Mouse (Mus musculus): ENCODE results near the gene Gpsm3. TPM values are rescaled to one million over a fixed set of nuclear protein-coding genes. Genes with fewer than 3 reads are reported as not detected.
A peak's percentile ranks its signal among the peaks of the same experiment; 100 is the strongest.

Gpsm3 gene
- total RNA-seq, 2 experiments from 2014 or later: 8.1 to 11.9 TPM

DNA sequence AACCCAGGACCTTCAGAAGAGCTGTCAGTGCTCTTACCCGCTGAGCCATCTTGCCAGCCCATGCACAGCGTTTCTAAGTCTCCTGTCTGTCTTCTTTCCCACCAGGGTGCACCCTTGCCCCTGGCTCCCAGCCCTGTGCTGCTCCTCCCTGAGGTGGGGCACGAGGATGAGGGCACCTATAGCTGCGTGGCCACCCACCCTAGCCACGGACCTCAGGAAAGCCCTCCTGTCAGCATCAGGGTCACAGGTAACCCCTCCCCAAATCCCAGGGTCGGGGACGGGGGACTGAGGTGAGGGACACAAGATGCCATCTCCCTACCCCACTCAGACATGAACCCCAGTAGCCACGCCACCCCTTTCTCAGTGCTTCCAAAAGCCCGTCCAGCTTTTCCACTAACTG, 10.3 kb downstream of the Gpsm3 start:
- no peak for DNase-seq (ENCODE audit: low spot score in 2 of 2)

DNA sequence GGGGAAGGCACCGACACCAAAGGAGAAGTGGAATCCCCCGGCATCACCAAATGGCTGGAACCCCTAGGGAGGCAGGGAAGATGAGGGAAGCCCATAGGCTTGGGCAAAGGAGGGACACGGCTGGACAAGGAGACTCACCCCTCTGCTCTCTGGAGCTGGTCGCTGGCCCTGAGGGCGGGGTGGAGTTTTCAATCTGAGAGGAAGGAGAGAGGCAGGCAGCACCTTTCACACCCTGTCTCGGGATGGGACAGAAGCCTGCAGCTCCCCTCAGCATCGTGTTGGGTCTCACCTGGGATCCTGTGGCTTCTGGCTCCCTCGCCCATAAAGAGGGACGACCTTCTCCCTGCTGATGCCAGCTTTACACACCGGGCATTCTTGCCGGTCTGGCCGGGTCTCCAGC, 12.2 kb downstream of the Gpsm3 start:
- DNase-seq (ENCODE audit: low spot score in 2 of 2): no peak

DNA sequence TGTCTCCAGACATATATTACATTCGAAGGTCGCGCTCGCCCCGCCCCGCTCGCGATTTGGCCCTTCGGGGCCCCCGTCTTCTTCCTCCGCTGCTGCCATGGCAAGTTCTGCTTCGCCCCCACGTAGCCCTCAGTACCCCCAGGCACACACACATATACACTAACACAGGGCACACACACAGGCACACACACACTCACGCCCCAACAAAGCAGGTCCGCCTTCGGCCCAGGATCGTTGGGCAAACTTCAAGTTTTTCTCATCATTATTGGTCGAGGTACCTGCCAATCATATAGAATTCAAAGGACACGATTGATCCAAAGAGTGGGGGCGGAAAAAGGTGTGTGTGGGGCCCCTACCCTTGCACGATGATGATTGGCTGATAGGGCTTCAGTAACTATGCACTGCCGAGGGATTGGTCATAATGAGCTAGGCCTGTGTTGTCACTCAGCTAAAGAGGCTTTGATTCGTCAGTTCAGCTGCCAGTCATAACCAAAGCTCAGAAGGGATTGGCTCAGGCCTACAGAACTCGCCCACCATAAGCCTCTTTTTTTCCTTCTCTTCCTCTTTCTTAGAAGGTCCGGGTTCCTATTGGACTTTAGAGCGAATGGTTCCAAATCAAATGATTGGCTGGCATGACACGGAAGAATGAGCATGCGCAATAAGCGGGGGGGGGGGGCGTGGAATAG, 13.9 kb downstream of the Gpsm3 start, which contains the start of gene Rnf5:
TSS of gene Rnf5 (minus strand) at position 316 of the 686 bp plus-strand sequence.
- peak; percentile 79 to 91 for DNase-seq (ENCODE audit: low spot score in 2 of 2)

DNA sequence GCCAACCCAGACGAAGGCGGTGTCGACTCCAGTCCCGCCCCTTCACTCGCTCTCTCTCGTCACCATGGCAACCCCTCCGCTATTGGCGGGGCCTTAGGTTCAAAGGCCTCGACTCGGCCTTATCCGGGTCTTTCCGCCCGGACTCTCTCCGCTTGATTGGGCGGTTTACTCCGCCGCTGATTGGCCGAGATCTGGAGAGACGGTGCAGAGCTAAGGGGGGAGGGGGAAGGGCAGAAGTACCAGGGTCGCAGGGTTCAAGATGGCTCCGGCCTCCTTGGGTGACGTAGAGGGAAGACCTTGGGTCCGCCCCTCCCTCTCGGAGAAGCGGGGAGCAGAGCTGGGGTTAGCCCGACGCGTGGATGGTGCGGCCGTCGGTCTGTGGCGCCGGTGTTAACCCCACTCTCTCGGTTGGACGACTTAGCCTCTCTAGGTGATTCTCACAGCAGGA, 14.5 kb downstream of the Gpsm3 start, which contains the start of gene Agpat1:
TSS of gene Agpat1 (plus strand) at position 202 of the 448 bp plus-strand sequence.
- DNase-seq (ENCODE audit: low spot score in 2 of 2): peak; percentile 94 to 99

DNA sequence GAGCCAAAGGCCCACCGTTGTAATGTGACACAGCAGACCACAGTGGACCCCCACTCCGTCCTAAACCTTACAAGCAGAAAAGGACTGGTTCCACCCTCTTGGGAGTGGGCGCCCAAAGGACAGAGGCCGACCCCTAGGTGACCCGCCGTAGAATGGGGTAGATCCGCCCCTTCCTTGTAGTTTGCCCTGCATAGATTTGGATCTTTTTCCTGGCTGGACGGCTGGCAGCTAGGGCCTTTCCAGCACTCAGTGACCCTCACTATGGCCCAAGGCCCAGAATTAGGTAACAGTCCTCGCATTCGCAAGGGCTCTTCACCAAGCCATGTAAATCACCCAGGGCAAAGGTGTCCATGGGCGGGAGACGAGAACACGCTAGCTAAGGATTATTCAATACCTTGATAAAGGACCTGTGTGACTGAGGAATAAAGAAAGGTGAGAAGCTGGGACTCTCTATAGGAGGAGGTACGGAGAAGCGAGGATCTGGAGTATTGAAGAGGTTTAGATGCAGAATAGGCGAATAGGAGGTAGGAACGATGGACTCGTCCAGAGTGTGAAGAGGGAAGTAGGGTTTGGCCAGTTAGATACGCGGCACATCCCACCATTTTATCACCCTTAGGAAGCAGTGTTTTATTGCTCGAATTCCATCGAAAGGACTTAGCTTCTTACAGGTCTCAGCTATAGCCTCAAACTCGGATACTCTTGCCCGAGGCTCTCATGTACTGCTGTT, 15.1 kb downstream of the Gpsm3 start:
- peak in 1 of 2 experiments; percentile 33 for DNase-seq (ENCODE audit: low spot score in 2 of 2)

DNA sequence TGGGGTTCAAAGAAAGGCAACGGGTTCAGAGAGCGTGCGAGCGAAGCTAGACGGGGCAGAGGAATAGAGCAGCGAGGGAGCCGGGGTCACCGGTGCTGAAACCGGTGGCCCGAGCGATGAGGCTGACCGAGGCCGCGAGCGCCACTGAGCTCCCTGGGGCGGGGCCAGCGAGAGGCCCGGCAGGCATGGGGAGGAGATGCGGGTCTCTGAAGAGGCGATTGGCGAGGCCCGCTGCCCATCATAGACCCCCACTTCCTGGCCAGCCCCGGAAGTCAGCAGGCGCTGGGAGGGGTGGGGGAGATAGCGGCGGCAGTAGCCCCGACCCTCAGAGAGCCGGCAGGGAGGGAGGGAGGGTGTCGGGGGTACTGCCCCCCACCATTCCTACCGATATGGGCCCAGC, 16.0 kb downstream of the Gpsm3 start:
- DNase-seq (ENCODE audit: low spot score in 2 of 2): peak; percentile 88 to 94

DNA sequence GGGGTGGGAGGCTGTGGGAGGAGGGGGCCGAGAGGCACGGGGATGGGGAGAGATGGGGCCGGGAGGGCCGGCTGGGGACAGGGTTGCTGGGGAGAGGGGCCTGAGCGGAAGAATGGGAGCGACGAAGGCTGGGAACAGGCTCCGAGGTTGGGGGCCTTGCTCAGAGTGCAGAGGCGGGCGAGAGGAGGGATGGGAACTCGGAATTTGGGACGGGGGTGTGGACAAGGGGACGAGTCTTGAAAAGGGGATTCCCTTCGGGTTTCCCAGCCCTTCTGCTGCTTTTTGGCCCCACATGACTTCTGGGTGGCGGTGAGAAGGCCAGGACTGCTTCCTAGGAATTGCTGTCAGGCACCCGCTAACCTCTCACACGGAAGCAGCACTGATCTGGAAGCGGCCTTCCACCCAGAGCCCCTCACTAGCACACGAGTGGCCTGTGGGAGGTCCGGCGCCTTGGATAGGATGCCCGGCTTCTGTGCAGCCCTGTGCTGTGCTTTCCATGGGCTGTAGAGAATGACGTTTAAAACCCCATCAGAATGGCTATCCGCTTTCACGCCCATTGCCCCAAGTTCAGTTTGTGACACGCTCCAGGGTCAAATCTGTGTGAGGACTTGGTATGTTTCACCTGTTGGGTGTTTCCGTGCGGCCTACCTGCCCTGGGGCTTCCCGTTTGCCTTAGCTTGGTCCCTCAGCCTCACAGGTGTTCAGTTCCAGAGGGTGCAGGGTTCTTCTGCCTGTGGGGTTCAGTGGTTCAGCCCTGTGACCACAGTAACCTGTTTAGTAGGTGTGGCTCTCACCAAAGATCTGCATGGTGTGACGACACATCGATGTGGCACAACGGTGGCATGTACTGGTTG, 16.8 kb downstream of the Gpsm3 start:
- DNase-seq (ENCODE audit: low spot score in 2 of 2): no peak

DNA sequence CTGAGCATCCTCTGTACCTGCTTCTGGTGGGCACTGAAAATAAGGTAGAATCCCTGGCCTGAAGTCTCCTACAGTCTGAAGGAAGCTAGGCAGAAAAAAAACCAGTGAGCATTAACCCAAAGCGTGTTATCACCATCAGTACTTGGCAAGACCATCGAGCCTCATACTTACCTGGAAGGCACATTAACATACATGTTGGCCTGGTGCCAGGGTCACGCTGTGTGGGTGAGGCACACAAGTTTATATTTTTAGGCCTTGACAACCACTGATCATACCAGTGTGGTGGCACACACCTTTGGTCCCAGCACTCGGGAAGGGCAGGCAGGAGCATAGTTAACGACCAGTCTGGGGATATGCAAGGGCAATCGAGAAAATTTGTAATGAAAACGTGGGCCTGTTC, 18.4 kb downstream of the Gpsm3 start:
- DNase-seq (ENCODE audit: low spot score in 2 of 2): no peak

DNA sequence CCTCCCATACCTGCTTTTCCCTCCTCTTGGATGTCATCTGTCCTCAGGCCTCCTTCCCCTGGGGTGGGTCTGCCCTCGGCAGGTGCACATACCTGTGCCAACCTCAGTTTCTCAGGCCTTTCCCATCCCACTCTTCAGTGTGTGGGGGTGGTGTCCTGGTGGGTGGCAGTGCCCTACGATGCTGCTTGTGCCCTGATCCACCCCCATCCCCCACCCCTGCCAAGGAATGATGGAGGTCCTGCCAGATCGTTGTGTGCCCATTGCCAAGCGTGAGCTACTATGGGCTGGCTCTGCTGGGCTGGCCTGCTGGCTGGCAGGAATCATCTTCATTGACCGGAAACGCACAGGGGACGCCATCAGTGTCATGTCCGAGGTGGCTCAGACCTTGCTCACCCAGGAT, 21.4 kb downstream of the Gpsm3 start:
- no peak for DNase-seq (ENCODE audit: low spot score in 2 of 2)

DNA sequence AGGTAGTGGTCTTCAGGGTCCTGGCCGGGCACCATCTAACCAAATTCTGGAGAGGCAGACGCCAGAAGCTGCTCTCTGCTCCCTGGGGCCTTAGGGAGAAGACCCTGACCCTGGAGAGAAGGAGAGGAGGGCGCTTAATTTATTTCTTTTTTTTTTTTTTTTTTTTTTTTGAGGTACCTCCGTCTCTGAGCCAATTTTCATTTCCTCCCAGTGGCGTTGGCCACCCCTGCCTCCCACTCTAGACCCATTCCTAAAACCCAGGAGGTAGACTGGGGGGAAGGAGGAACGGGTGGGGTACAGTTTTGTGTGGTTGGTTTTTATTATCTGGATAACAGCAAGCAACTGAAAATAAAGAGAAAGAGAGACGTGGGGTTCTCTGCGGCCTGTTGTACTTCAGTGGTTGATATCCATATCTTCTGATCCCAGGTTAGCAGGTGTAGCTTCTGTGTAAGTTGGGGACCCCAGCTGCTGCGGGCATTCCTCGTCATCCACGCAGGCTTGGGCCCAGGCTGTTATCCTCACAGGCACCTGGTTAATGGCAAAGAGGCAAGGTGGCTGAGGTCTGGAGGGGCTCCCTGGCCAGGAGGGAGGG, 23.5 kb downstream of the Gpsm3 start:
- DNase-seq (ENCODE audit: low spot score in 2 of 2): no peak

DNA sequence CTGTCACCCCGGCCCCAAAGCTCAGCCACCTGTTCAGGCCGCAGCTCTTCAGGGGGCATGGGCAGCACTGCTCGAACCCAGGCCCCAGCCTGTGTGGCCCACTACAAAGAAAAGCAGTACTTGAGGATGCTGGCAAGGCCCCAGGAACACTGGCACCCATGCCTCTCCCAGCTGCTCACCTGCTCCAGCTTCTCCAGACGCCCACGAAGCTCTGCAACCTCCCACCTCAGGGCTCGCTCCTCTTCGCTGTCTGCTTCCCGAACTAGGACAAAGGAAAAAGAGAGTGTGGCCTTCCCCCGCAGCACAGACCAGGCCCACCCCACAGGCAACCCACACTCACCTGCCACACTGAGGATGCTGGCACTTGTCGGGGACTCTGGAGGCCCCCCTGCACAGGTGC, 24.2 kb downstream of the Gpsm3 start:
- DNase-seq (ENCODE audit: low spot score in 2 of 2): no peak

DNA sequence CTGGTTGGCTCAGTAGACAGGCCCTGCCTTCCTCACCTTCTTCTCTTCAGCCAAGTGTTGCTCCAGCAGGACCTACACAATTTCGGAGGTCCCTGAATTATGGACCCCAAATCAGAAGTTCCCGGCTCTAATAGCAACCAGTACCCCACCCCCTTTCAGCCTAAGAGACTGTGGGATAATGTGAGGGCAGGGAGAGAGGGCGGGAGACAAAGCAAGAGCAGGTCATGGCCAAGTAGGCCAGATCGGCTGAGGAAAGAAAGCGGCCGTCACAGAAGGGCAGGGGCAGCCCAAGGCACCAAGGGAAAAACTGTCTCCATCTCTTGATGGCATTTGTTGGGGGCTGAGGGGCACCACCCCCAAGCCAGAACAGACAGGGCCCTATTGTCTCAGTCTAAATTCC, 26.3 kb downstream of the Gpsm3 start, which contains the start of gene Egfl8:
TSS of gene Egfl8 (minus strand) at position 101 of the 400 bp plus-strand sequence.
- no peak for DNase-seq (ENCODE audit: low spot score in 2 of 2)

DNA sequence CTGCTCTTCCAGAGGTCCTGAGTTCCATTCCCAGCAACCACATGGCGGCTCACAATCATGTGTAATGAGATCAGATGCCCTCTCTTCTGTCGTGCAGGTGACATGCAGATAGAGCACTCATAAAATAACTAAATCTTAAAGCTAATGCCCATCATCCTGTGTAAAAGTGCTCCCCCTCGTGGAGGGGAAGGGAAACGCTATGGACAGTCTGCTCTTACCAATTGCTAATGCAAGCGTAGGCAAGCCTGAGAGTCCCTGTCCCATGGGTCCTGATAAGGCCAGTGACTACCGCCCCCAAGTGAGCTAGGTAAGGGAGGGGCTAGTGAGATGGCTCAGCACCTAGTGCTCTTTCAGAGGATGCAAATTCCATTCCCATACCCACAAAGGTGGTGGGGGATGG, 29.4 kb downstream of the Gpsm3 start:
- peak in 1 of 2 experiments; percentile 52 for DNase-seq (ENCODE audit: low spot score in 2 of 2)

DNA sequence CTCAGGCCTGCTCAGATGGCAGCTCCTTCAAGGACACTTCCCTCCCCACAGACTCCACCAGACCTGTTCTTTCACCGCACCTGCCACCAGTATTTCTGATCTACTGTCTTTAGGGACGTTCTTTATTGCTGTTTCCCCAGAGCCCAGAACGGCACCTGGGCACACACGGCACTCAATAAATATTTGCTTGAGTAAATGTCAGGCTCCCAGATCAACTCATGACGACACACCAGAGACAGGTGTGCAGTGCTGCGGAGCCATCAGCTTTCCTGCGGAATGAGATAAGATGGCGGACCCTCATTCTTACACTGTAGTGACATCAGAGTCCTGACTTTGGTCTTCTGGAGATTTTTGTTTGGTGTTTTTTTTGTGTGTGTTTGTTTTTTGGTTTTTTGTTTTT, 31.4 kb downstream of the Gpsm3 start:
- no peak for DNase-seq (ENCODE audit: low spot score in 2 of 2)

DNA sequence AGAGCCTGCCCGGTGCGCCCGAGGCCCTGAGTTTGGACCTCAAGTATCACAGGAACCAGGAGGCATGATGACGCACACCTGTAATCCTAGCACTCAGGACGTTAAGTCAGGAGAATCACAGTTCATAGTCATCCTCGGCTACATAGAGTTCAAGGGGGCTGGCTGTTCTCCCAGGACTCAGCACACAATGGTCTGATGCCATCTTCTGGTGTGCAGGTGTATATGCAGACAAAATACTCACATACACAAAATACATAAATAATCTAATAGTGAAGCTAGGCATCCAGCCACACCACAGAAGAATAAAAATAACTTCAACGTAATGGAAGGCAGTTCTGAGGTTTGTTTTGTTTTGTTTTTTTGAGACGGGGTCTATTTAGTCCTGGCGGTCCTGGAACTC, 33.6 kb downstream of the Gpsm3 start:
- DNase-seq (ENCODE audit: low spot score in 2 of 2): no peak

DNA sequence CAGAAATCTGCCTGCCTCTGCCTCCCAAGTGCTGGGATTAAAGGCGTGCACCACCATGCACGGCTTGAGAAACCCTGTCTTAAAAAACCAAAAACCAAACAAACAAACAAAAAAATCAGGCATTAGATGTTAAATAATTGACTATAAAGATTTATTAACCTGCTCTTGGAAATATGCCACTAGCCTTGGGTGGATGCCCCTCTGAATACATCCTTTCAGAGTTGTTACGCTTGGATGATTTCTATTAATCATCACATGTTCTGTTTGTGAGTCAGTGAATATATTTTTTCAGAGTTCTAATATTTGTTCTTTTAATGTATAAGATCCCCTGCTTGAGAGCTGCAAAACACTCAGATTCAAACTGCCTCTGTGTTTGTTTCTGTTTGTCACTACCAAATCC, 35.4 kb downstream of the Gpsm3 start:
- no peak for DNase-seq (ENCODE audit: low spot score in 2 of 2)

DNA sequence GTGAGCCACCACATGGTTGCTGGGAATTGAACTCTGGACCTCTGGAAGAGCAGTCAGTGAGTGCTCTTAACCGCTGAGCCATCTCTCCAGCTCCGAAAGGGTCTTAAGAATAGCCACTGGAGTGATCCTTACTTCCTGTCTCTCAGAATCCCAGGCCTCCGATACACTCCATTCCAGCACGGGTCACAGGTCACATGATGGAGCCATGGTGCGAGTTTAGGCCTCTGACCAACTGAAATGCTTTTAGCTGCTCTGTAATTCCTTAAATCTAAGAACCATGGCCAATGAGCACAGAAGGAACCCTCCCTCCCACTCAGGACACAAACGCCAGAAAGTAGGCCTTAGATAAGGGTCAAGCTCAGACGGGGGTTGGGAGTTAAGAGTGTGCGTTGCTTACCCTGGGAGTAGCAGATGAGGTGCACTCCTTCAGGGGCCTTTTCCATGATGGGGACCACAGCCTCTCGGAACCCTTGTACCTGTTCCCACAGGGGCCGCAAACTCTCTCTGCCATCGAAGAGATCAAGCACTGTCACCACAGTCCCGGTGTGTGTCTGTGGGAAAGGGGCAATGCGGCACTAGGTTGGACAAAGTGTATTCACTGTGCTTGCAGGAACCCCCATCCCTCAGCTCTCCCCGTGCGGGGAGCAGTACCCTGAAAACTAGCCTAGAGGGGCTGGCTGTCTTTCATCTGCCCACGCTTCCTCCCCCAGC, 36.6 kb downstream of the Gpsm3 start:
- DNase-seq (ENCODE audit: low spot score in 2 of 2): no peak

DNA sequence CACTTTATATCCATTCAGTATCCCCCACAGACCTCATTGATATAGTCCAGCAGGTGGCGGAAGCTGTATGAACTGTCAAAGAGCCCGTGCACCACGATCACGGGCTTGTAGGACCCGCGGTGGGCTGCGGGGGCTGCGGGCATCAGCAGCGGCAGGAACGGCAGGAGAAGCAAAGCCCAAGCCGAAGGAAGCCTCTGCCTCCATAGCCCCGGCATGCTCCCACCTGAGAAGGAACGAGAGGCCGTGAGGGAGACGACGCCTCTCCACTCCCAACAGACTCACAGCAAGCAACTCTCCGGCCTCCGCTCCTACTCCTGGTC, 37.1 kb downstream of the Gpsm3 start:
- DNase-seq (ENCODE audit: low spot score in 2 of 2): no peak

DNA sequence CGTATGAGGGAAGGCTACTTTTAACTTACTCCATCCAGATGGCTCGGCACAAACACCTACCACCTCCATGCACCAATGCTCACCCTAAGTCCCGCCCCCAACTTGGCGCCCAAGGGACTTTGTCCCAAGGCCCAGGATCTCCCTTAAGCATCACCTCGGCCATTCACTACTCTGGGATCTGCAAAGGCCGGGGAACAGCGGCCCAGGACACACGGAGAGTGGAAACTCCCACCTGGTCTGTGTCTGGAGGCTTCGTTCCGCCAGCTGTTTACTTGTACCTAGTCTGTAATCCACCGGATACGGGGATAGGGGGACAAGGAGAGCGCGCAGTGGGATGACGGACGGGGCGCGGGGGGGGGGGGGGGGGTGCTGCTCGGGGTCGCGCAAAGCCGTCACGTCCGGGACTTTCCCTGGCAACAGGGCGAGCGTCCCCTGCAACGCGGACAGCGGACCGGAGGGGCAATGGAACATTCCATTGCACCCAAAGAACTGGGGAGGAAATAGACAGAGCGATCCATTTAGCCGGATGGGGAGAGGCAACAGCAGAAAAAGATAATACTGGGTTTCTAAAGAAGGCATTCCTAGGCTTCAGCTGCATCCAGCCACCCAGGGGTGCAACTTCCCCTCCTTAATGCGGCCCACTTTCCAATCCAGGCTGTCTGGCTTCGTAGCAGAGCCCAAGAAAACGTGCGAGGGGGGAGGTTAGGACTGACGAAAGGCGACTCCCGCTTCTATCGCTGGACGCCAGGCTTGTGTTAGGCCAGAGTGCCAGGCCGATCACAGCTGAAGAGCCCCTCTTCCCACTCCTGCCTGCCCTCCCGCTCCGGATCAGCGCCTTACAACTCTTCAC, 37.7 kb downstream of the Gpsm3 start:
- DNase-seq (ENCODE audit: low spot score in 2 of 2): peak; percentile 61 to 65

Data from adrenal gland, postnatal 4 days (tissue).